Mouse (Mus musculus) neural tube, embryonic 11.5 days (tissue): ENCODE measurements at regions not wholly inside any gene's neighbourhood (a gene's known extent, or its start where the extent isn't known, plus 50 kb on each side); places are given as distances from the start of the nearest gene placed in this dataset.

Experiments
- ATAC-seq: fragments of 200-750 bp; cut with Nextera tagmentation; 2 replicates; pipeline ENCODE4 v1.8.0; 2017; ENCODE audit warnings: moderate number of reproducible peaks, mild to moderate bottlenecking, moderate TSS enrichment, moderate library complexity; ENCODE audit not compliant: insufficient read depth, low FRiP score, low TSS enrichment
- DNase-seq: peaks from one replicate; pipeline ENCODE4 v3.0.0-alpha.2; 2015; ENCODE audit warnings: low spot score
- H3K27ac ChIP-seq: fragments of 300-500 bp; sonication (generic); 2 replicates; pipeline ENCODE4 v1.5.1; 2014; ENCODE audit warnings: low read depth, mild to moderate bottlenecking, low read length
- H3K27me3 ChIP-seq: fragments of 300-500 bp; sonication (generic); 2 replicates; pipeline ENCODE4 v1.6.1; 2014; ENCODE audit warnings: mild to moderate bottlenecking, low read length, mixed read lengths; ENCODE audit not compliant: control insufficient read depth, insufficient read depth
- H3K36me3 ChIP-seq: fragments of 300-500 bp; sonication (generic); 2 replicates; pipeline ENCODE4 v1.6.1; 2014; ENCODE audit warnings: mild to moderate bottlenecking, low read length, moderate library complexity, mixed read lengths; ENCODE audit not compliant: control insufficient read depth, insufficient read depth
- H3K4me1 ChIP-seq: fragments of 300-500 bp; sonication (generic); 2 replicates; pipeline ENCODE4 v1.6.1; 2014; ENCODE audit warnings: low read length, mixed read lengths; ENCODE audit not compliant: control insufficient read depth, insufficient read depth
- H3K4me2 ChIP-seq: fragments of 300-500 bp; sonication (generic); 2 replicates; pipeline ENCODE4 v1.6.1; 2014; ENCODE audit warnings: low read depth, mild to moderate bottlenecking, moderate library complexity
- H3K4me3 ChIP-seq: fragments of 300-500 bp; sonication (generic); 2 replicates; pipeline ENCODE4 v1.5.1; 2014; ENCODE audit warnings: low read depth, low read length
- H3K9ac ChIP-seq: fragments of 300-500 bp; sonication (generic); 2 replicates; pipeline ENCODE4 v1.6.1; 2014; ENCODE audit warnings: mild to moderate bottlenecking, low read length
- H3K9me3 ChIP-seq: fragments of 300-500 bp; sonication (generic); 2 replicates; pipeline ENCODE4 v1.6.1; 2016; ENCODE audit warnings: low read length; ENCODE audit not compliant: control insufficient read depth
- whole genome bisulfite sequencing: fragments of 180-500 bp; shearing (Covaris S2); extraction: QIAGEN DNeasy Blood & Tissue Kit; methylation state at CpG from one replicate; pipeline ENCODE4 v1.1.7; 2014; 5-methylcytosine and 5-hydroxymethylcytosine counted together

- peak; percentile 65 for ATAC-seq
- DNase-seq, result peak; percentile 76
- WGBS, result 4% methylated on average over 19 of the region's 19 CpGs
- H3K4me2 ChIP-seq, result peak overlapping the region; percentile 56
- H3K4me3 ChIP-seq, result peak overlapping the region; percentile 25
- no peaks in the 10 kb centered on the region for H3K9me3 ChIP-seq
- peaks cover 13% of the 10 kb centered on the region for H3K4me1 ChIP-seq
- peak overlapping the region; percentile 60 for H3K27ac ChIP-seq
- H3K27me3 ChIP-seq, result no peaks in the 10 kb centered on the region
- no peaks in the 10 kb centered on the region for H3K36me3 ChIP-seq
- H3K9ac ChIP-seq, result peak overlapping the region; percentile 53
Measured at GRCm38 (mm10) chr17:15208030-15208807, 166.9 kb upstream of the Gm3448 start.

GRCm38 (mm10) chr17:15207182-15208029 is 166.1 kb upstream of the Gm3448 start:
- H3K9me3 ChIP-seq, result no peaks in the 10 kb centered on the region
- peak overlapping the region; percentile 60; the same call in 1 of the 2 replicates for H3K27ac ChIP-seq
- DNase-seq (no peak), ATAC-seq (peak; percentile 55; the same call in 1 of the 2 replicates)
- WGBS, result 28% methylated on average over 24 of the region's 24 CpGs
- H3K27me3 ChIP-seq, result no peaks in the 10 kb centered on the region
- H3K4me3 ChIP-seq, result peak overlapping the region; percentile 25
- peaks cover 13% of the 10 kb centered on the region for H3K4me1 ChIP-seq
- H3K36me3 ChIP-seq, result no peaks in the 10 kb centered on the region
- H3K9ac ChIP-seq, result peak overlapping the region; percentile 53
- H3K4me2 ChIP-seq, result peak overlapping the region; percentile 56

GRCm38 (mm10) chr17:15205799-15206198 is 164.5 kb upstream of the Gm3448 start:
- H3K4me3 ChIP-seq, result no peak overlapping the region
- no peak overlapping the region for H3K9ac ChIP-seq
- ATAC-seq (no peak), DNase-seq (no peak)
- H3K9me3 ChIP-seq, result no peaks in the 10 kb centered on the region
- WGBS, result 78% methylated on average over 4 of the region's 4 CpGs
- no peak overlapping the region for H3K27ac ChIP-seq
- H3K27me3 ChIP-seq, result no peaks in the 10 kb centered on the region
- no peaks in the 10 kb centered on the region for H3K36me3 ChIP-seq
- H3K4me2 ChIP-seq, result no peak overlapping the region
- peaks cover 13% of the 10 kb centered on the region for H3K4me1 ChIP-seq

- no peak for ATAC-seq
Measured at GRCm38 (mm10) chr17:15204524-15204923, 163.2 kb upstream of the Gm3448 start.

GRCm38 (mm10) chr17:15199235-15199634 is 157.9 kb upstream of the Gm3448 start:
- no peak overlapping the region for H3K27ac ChIP-seq
- 44% methylated on average over 3 of the region's 3 CpGs for WGBS
- H3K4me1 ChIP-seq, result peaks cover 19% of the 10 kb centered on the region
- H3K36me3 ChIP-seq, result no peaks in the 10 kb centered on the region
- DNase-seq (peak; percentile 51), ATAC-seq (no peak)
- no peak overlapping the region for H3K9ac ChIP-seq
- H3K27me3 ChIP-seq, result no peaks in the 10 kb centered on the region
- H3K4me3 ChIP-seq, result no peak overlapping the region
- H3K4me2 ChIP-seq, result no peak overlapping the region
- no peaks in the 10 kb centered on the region for H3K9me3 ChIP-seq

More at GRCm38 (mm10) chr17:15204524-15204923, 163.2 kb upstream of the Gm3448 start:
- Histone ChIP-seq H3K27ac (no peak overlapping the region), H3K9ac (no peak overlapping the region), H3K4me2 (no peak overlapping the region), H3K4me3 (no peak overlapping the region), H3K9me3 (no peaks in the 10 kb centered on the region), H3K36me3 (no peaks in the 10 kb centered on the region), H3K27me3 (no peaks in the 10 kb centered on the region), H3K4me1 (peaks cover 15% of the 10 kb centered on the region)
- 30% methylated on average over 1 of the region's 1 CpGs for WGBS
- no peak for DNase-seq

- Histone ChIP-seq H3K9me3 (no peaks in the 10 kb centered on the region), H3K4me2 (no peak overlapping the region), H3K4me3 (no peak overlapping the region), H3K27me3 (no peaks in the 10 kb centered on the region), H3K36me3 (no peaks in the 10 kb centered on the region), H3K9ac (no peak overlapping the region), H3K27ac (no peak overlapping the region), H3K4me1 (peaks cover 19% of the 10 kb centered on the region)
- WGBS, result 93% methylated on average over 6 of the region's 6 CpGs
- no peak for ATAC-seq
- DNase-seq, result no peak
Measured at GRCm38 (mm10) chr17:15197361-15197760, 156.0 kb upstream of the Gm3448 start.

GRCm38 (mm10) chr17:15195819-15196218 is 154.5 kb upstream of the Gm3448 start:
- DNase-seq (no peak), ATAC-seq (no peak)
- H3K27ac ChIP-seq, result 0 out of 2 replicates have a peak overlapping the region, but pooled peaks have one; percentile 44
- H3K36me3 ChIP-seq, result no peaks in the 10 kb centered on the region
- peaks cover 19% of the 10 kb centered on the region for H3K4me1 ChIP-seq
- H3K27me3 ChIP-seq, result no peaks in the 10 kb centered on the region
- WGBS, result 84% methylated on average over 2 of the region's 2 CpGs
- H3K9ac ChIP-seq, result no peak overlapping the region
- H3K9me3 ChIP-seq, result no peaks in the 10 kb centered on the region
- no peak overlapping the region for H3K4me3 ChIP-seq
- no peak overlapping the region for H3K4me2 ChIP-seq

- Histone ChIP-seq H3K4me1 (peaks cover 19% of the 10 kb centered on the region), H3K9ac (no peak overlapping the region), H3K36me3 (no peaks in the 10 kb centered on the region)
Measured at GRCm38 (mm10) chr17:15194894-15195461, 153.6 kb upstream of the Gm3448 start.

More at GRCm38 (mm10) chr17:15194894-15195461, 153.6 kb upstream of the Gm3448 start:
- Histone ChIP-seq H3K4me3 (no peak overlapping the region), H3K9me3 (no peaks in the 10 kb centered on the region), H3K27ac (peak overlapping the region; percentile 44), H3K4me2 (no peak overlapping the region), H3K27me3 (no peaks in the 10 kb centered on the region)
- ATAC-seq (peak; percentile 82), DNase-seq (peak; percentile 61)
- WGBS, result 6% methylated on average over 7 of the region's 7 CpGs
